Mouse (Mus musculus) heart, embryonic 13.5 days (tissue): Measurements from ENCODE around the gene 4930539E08Rik. TPM values are rescaled to one million over a fixed set of nuclear protein-coding genes. Genes with fewer than 3 reads are reported as not detected.

Experiments used
- ATAC-seq: fragments of 200-750 bp; cut with Nextera tagmentation; 2 replicates; pipeline ENCODE4 v1.8.0; 2017; ENCODE audit warnings: moderate TSS enrichment; ENCODE audit not compliant: insufficient number of reproducible peaks, low FRiP score, low TSS enrichment; ENCODE audit errors: extremely low read depth
- H3K27ac ChIP-seq: fragments of 300-500 bp; sonication (generic); replicated peaks from 2 replicates; pipeline ENCODE4 v1.5.1; 2015; ENCODE audit warnings: moderate library complexity, mild to moderate bottlenecking, inconsistent platforms
- H3K27me3 ChIP-seq: fragments of 300-500 bp; sonication (generic); replicated peaks from 2 replicates; pipeline ENCODE4 v1.6.1; 2015; ENCODE audit warnings: mild to moderate bottlenecking, inconsistent platforms
- H3K36me3 ChIP-seq: fragments of 300-500 bp; sonication (generic); 2 replicates; pipeline ENCODE4 v1.6.1; 2015; ENCODE audit warnings: mild to moderate bottlenecking, inconsistent platforms
- H3K4me1 ChIP-seq: fragments of 300-500 bp; sonication (generic); 2 replicates; pipeline ENCODE4 v1.6.1; 2015; ENCODE audit warnings: inconsistent platforms
- H3K4me2 ChIP-seq: fragments of 300-500 bp; sonication (generic); 2 replicates; pipeline ENCODE4 v1.6.1; 2015; ENCODE audit warnings: inconsistent platforms, mild to moderate bottlenecking, moderate library complexity
- H3K4me3 ChIP-seq: fragments of 300-500 bp; sonication (generic); 2 replicates; pipeline ENCODE4 v1.5.1; 2015; ENCODE audit warnings: moderate library complexity, mild to moderate bottlenecking, inconsistent platforms
- H3K9ac ChIP-seq: fragments of 300-500 bp; sonication (generic); 2 replicates; pipeline ENCODE4 v1.6.1; 2015; ENCODE audit warnings: inconsistent platforms, mild to moderate bottlenecking, moderate library complexity
- H3K9me3 ChIP-seq: fragments of 300-500 bp; sonication (generic); 2 replicates; pipeline ENCODE4 v1.6.1; 2016; ENCODE audit warnings: inconsistent platforms
- WGBS: fragments of 180-500 bp; shearing (Covaris S2); methylation state at CpG from one replicate; pipeline ENCODE4 v1.1.7; 2015; ENCODE audit warnings: mixed read lengths; 5-methylcytosine and 5-hydroxymethylcytosine counted together
- polyA plus RNA-seq: library from polyadenylated mRNA; unstranded; fragments of >200 nt; fragmentation: Nextera tagmentation; extraction: Ambion mirVana; gene quantifications from 2 replicates; pipeline ENCODE4 v1.2.1, GENCODE M21; 2015

4930539E08Rik gene
- polyA plus RNA-seq, 1 experiment from 2014 or later = 0.05 TPM

DNA sequence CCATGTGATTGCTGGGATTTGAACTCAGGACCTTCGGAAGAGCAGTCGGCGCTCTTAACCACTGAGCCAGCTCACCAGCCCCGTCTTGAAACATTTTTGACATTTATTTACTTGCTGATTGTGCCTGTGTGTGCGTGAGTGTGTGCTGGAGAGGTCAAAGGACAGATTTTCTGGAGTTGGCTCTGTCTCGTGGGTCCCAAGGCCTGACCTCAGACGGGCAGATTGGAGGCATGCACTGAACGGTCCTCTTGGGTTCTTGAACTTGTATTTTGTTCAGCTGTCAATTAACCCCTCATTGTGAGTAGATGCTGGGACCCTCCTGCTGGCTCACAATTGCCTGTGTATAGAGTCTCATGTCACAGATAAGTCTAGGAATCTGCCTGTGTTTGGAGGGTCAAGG, 28.9 kb downstream of the 4930539E08Rik start:
- WGBS = 74% methylated on average over 8 of the region's 8 CpGs
- Histone ChIP-seq H3K4me1 (peaks cover 3% of the 10 kb centered on the region; the same call in 1 of the 2 replicates), H3K27me3 (peaks cover 7% of the 10 kb centered on the region; the same call in 1 of the 2 replicates), H3K36me3 (no peaks in the 10 kb centered on the region), H3K9ac (no peak overlapping the region), H3K4me3 (no peak overlapping the region), H3K27ac (no peak overlapping the region), H3K9me3 (0 out of 2 replicates have a peak, but pooled peaks cover 5% of the 10 kb centered on the region), H3K4me2 (no peak overlapping the region)
- ATAC-seq = no peak

DNA sequence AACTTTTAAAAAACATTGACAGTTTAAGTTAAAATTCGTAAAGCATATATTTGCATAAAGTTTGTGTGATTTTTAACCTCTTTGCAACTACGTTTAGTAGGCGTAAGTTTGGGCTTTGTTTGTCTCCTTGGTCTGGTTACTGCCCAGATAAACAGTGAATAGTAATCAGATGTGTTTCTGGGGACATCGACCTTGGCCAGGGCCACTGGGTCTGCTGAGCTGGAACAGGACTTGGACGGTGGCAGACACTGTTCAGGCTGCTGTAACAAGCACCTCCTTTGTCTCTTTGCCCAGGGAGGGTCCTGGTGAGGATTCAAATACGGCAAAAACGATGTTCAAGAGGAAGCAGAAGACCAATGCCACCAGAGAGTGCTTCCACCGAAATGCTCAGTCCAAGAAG, 29.9 kb downstream of the 4930539E08Rik start:
- H3K9me3 ChIP-seq = 0 out of 2 replicates have a peak, but pooled peaks cover 5% of the 10 kb centered on the region
- H3K36me3 ChIP-seq = no peaks in the 10 kb centered on the region
- peaks cover 17% of the 10 kb centered on the region for H3K27me3 ChIP-seq
- H3K9ac ChIP-seq = no peak overlapping the region
- no peak overlapping the region for H3K4me2 ChIP-seq
- no peak for ATAC-seq
- H3K27ac ChIP-seq = no peak overlapping the region
- no peak overlapping the region for H3K4me3 ChIP-seq
- H3K4me1 ChIP-seq = peaks cover 4% of the 10 kb centered on the region; the same call in 1 of the 2 replicates
- 78% methylated on average over 8 of the region's 8 CpGs for WGBS

DNA sequence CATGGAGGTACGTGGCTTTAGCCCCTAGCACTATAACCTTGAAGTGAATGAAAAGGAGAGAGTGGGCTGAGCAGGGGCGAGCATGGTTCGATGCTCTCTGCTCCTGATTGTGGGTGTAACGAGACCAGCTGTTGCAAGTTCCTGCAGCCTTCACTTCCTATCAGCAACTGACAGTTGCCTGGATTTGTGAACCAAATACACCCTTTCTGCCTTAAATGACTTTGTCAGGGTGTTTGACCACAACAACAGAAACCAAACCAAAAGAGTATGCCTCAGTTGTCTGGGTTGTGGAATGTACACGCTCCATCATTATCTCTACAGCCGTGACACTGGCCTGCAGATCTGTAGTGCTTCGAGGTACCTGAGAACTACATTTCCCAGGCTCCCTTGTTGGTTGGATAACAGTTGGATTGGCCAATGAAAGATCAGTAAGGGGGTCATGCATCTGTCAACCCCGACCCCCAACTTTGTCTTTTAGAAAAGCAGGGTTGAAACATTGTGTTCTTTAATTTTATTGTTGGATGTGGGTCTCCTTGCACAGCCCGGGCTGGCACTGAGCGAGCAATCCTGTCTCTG, 31.1 kb downstream of the 4930539E08Rik start:
- H3K9ac ChIP-seq = no peak overlapping the region
- no peak for ATAC-seq

DNA sequence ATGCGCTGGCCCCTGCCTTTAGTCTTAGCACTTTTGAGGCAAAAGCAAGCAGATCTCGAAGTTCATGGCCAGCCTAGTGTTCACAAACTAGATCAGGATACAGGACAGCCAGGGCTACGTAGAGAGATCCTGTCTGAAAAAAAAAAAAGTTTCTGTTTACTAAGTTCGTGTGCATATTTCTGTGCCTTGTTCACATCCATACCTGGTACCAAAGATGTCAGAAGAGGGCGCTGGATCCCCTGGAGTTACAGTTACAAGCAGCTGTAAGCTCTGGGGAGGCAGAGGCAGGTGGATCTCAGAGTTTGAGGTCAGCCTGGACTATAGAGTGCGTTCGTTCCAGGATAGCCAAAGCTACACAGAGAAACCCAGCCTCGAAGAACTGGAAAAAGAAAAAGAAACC, 32.3 kb downstream of the 4930539E08Rik start:
- H3K27me3 ChIP-seq = peaks cover 29% of the 10 kb centered on the region
- H3K4me1 ChIP-seq = peaks cover 11% of the 10 kb centered on the region; the same call in 1 of the 2 replicates
- H3K4me3 ChIP-seq = no peak overlapping the region
- H3K36me3 ChIP-seq = no peaks in the 10 kb centered on the region
- no peak overlapping the region for H3K9ac ChIP-seq
- no peak overlapping the region for H3K27ac ChIP-seq
- ATAC-seq = no peak
- WGBS = 43% methylated on average over 8 of the region's 8 CpGs
- H3K9me3 ChIP-seq = no peaks in the 10 kb centered on the region
- peak overlapping the region; percentile 51 for H3K4me2 ChIP-seq

More for the DNA sequence above, 31.1 kb downstream of the 4930539E08Rik start:
- Histone ChIP-seq H3K4me3 (no peak overlapping the region), H3K36me3 (no peaks in the 10 kb centered on the region), H3K27ac (no peak overlapping the region), H3K4me1 (peaks cover 11% of the 10 kb centered on the region; the same call in 1 of the 2 replicates), H3K27me3 (peaks cover 20% of the 10 kb centered on the region), H3K4me2 (no peak overlapping the region), H3K9me3 (0 out of 2 replicates have a peak, but pooled peaks cover 5% of the 10 kb centered on the region)
- WGBS = 53% methylated on average over 10 of the region's 10 CpGs

DNA sequence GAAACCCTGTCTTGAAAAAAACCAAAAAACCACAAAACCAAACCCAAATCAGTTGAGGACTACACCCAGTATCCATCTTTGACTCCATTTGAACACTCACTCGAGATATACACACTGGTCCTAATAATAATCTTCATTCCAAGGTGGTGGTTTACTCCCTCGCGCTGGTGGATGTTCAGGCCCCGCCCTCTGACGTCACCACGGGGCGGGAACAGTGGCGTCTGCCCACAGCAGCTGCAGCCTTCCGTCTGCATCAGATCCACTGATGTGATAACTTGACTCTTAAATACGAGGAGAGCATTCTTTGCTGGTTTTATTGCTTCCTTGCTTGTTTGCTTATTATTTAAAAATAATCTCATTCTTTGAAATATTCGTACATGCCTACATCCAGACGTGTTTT, 32.8 kb downstream of the 4930539E08Rik start:
- no peak overlapping the region for H3K9ac ChIP-seq
- peaks cover 32% of the 10 kb centered on the region for H3K27me3 ChIP-seq
- peaks cover 11% of the 10 kb centered on the region; the same call in 1 of the 2 replicates for H3K4me1 ChIP-seq
- no peaks in the 10 kb centered on the region for H3K36me3 ChIP-seq
- ATAC-seq = no peak
- H3K4me3 ChIP-seq = 0 out of 2 replicates have a peak overlapping the region, but pooled peaks have one; percentile 14
- H3K9me3 ChIP-seq = no peaks in the 10 kb centered on the region
- H3K27ac ChIP-seq = no peak overlapping the region
- peak overlapping the region; percentile 51 for H3K4me2 ChIP-seq
- 5% methylated on average over 12 of the region's 12 CpGs for WGBS

DNA sequence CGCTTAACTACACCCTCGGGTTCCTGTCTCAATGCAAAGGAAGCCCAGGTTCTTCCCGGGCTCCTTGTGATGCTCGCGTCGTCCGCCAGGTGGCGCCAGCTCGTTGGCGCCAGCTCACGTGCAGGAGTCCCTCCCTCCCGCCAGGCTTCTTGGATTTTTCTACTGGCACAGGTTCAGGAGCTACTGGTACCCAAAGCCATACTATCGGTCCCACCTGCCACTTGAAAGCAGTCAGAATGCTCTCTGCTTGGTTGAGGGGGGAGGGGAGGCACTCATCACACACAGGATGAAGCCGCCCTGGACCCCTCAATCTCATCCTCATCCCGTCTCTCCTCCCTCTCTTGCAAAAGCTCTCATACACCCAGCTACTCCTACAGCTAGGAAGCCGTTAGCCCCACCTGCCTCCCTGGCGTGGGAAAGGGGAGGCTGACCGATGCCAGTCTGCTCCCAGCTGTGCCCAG, 35.2 kb downstream of the 4930539E08Rik start:
- Histone ChIP-seq H3K9ac (no peak overlapping the region), H3K27me3 (peaks cover 34% of the 10 kb centered on the region), H3K4me2 (peak overlapping the region; percentile 40), H3K4me3 (no peak overlapping the region), H3K4me1 (peaks cover 25% of the 10 kb centered on the region), H3K9me3 (no peaks in the 10 kb centered on the region), H3K36me3 (no peaks in the 10 kb centered on the region), H3K27ac (no peak overlapping the region)
- ATAC-seq = no peak
- 4% methylated on average over 18 of the region's 18 CpGs for WGBS

DNA sequence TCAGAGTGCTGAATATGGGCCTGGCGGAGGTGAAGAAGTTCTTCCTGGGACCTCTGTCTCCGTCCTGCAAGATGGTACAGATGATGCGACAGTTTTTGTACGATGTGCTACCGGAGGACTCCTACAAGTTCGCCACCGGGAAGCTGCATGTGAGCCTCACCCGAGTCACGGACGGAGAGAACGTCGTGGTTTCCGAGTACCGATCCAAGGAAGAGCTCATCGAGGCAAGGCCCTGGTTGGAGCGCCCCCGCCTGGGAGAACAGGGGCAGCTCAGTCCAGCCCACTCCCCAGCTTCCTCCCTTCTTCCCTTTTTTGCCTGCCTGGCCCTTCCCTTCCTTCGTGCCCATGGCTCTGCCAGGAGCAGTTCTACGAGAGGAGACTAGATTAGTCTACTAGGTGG, 38.3 kb downstream of the 4930539E08Rik start:
- Histone ChIP-seq H3K9ac (peak overlapping the region; percentile 56; the same call in 1 of the 2 replicates), H3K4me3 (0 out of 2 replicates have a peak overlapping the region, but pooled peaks have one; percentile 1)

DNA sequence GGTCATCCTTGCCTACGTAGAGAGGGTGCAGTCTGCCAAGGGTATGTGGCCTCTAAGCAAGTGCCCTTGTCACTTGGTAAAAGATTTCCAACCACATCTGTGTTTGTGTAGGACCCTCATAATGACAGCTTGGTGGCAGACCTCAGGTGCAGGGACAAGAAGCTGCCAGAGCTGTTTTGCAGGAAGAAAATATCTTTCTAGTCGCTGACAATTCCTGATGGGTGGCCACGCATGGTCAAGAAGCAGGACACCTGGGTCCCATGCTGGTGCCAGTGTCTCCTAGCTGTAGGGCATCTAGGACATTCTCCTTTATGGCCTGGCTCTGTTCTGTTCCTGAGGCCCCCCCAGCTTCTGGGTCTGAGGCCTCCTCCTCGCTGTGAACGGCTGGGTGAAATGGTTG, 38.8 kb downstream of the 4930539E08Rik start:
- Histone ChIP-seq H3K27me3 (peaks cover 28% of the 10 kb centered on the region), H3K4me3 (no peak overlapping the region), H3K4me2 (no peak overlapping the region; the same call in 1 of the 2 replicates), H3K9ac (no peak overlapping the region), H3K27ac (no peak overlapping the region), H3K4me1 (peaks cover 28% of the 10 kb centered on the region), H3K9me3 (0 out of 2 replicates have a peak, but pooled peaks cover 2% of the 10 kb centered on the region), H3K36me3 (no peaks in the 10 kb centered on the region)
- 66% methylated on average over 5 of the region's 5 CpGs for WGBS
- no peak for ATAC-seq

More for the DNA sequence above, 38.3 kb downstream of the 4930539E08Rik start:
- no peak for ATAC-seq
- peak overlapping the region; percentile 44 for H3K4me2 ChIP-seq
- no peak overlapping the region for H3K27ac ChIP-seq
- H3K4me1 ChIP-seq = peaks cover 28% of the 10 kb centered on the region
- H3K36me3 ChIP-seq = no peaks in the 10 kb centered on the region
- WGBS = 22% methylated on average over 19 of the region's 19 CpGs
- 0 out of 2 replicates have a peak, but pooled peaks cover 2% of the 10 kb centered on the region for H3K9me3 ChIP-seq
- peaks cover 31% of the 10 kb centered on the region for H3K27me3 ChIP-seq

DNA sequence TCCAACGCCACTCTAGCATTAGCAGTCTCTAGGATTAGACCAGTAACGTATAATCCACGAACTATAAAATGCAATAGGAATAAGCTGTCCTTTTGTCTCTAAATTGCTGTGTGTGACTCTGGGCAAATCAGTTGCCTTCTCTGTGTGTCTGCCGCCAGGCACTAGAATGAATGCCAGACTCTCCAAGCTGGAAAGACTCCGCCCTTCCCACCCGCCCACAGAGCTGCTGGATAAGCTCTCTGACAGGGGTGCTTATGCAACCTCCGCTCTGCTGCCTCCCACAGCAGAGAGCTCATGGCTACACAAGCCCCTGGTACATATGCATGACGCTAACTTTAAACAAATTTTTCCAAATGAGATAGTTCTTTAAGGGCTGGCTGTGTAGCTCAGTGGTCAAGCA, 39.8 kb downstream of the 4930539E08Rik start:
- no peaks in the 10 kb centered on the region for H3K36me3 ChIP-seq

DNA sequence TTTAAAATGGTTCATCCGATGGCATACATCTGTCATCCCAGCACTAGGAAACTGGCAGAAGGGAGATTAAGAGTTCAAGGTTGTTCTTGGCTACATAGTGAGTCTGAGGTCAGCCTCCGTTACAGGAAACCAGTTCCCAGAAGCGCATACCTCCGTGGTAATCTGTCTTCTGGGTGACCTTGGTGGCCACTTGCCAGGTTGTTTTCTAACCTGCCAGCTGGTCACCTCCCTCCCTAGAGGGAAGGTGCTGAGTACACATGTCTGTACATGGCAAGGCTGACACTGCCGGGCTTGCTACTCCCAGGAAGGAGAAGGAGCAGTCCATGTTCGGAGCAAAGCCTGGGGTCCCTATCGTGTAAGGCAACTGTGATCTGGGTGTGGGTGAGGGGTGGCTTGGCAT, 40.3 kb downstream of the 4930539E08Rik start:
- Histone ChIP-seq H3K4me3 (no peak overlapping the region), H3K36me3 (no peaks in the 10 kb centered on the region), H3K4me1 (peaks cover 23% of the 10 kb centered on the region), H3K9me3 (0 out of 2 replicates have a peak, but pooled peaks cover 2% of the 10 kb centered on the region), H3K27ac (peak overlapping the region; percentile 29), H3K27me3 (peaks cover 14% of the 10 kb centered on the region; the same call in 1 of the 2 replicates), H3K4me2 (peak overlapping the region; percentile 7), H3K9ac (peak overlapping the region; percentile 45; the same call in 1 of the 2 replicates)
- WGBS = 25% methylated on average over 7 of the region's 7 CpGs
- no peak for ATAC-seq

More for the DNA sequence above, 39.8 kb downstream of the 4930539E08Rik start:
- H3K4me1 ChIP-seq = peaks cover 27% of the 10 kb centered on the region
- 0 out of 2 replicates have a peak, but pooled peaks have one; percentile 33 for ATAC-seq
- peak overlapping the region; percentile 53 for H3K27ac ChIP-seq
- H3K4me2 ChIP-seq = peak overlapping the region; percentile 7
- H3K4me3 ChIP-seq = no peak overlapping the region
- 31% methylated on average over 8 of the region's 8 CpGs for WGBS
- H3K27me3 ChIP-seq = peaks cover 18% of the 10 kb centered on the region
- H3K9ac ChIP-seq = no peak overlapping the region
- H3K9me3 ChIP-seq = 0 out of 2 replicates have a peak, but pooled peaks cover 2% of the 10 kb centered on the region

DNA sequence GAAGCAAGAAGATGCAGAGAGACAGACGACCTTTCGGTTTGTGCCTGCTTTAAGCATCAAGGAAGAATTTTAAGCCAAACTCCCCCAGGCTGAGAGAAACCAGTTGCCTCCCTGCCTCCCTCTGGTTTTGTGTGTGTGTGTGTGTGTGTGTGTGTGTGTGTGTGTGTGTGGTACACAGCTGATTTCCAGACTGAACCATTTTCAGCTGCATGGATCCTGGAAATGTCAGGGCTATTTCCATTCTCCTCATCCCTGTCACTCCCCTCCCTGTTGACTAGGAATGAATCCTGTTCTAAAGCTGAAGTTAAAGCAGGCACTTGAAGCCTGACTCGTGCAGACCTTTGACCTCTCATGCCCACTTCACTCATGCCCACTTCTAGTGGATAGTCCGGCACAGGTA, 40.9 kb downstream of the 4930539E08Rik start:
- Histone ChIP-seq H3K27me3 (peaks cover 14% of the 10 kb centered on the region; the same call in 1 of the 2 replicates), H3K4me3 (no peak overlapping the region), H3K4me1 (peaks cover 22% of the 10 kb centered on the region), H3K36me3 (no peaks in the 10 kb centered on the region), H3K9ac (no peak overlapping the region), H3K4me2 (no peak overlapping the region), H3K9me3 (0 out of 2 replicates have a peak, but pooled peaks cover 2% of the 10 kb centered on the region), H3K27ac (no peak overlapping the region)
- WGBS = 74% methylated on average over 4 of the region's 4 CpGs
- ATAC-seq = no peak
